Mouse (Mus musculus): ENCODE data around the gene Hcls1. TPM values are rescaled to one million over a fixed set of nuclear protein-coding genes. Genes with fewer than 3 reads are reported as not detected.

Gene Hcls1
- total RNA-seq, 1 experiment from 2014 or later = 537 TPM

DNA sequence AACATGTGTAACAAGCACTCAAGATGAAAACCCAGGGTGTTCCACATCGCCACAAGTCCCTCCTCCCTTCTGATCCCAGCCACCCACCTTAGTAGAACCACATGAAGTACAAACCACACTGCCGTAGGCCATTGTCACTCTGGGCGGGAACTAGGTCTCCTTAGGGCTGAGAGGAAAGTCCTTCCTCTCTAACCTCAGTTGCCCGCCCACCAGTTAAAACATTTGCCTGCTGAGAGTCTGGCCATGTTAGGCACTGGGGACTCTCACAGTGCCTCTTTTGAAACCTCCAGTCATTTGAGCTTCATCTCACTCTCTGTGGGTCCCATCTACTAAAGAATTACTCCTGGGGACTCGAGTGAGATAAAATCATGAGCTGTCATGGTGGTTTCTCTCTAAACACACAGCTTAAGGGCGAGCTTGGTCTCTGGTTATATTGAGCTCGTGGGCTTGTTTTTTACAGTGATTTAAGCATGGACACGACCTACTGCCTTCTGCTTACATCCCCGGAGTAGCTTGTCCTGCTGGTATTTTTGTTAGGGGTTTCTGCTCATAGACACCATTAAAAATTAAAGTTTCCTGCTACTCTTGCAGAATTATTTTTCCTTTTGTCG is 7.2 kb upstream of the Hcls1 start:
- no peak for ATAC-seq (ENCODE audit: extremely low read depth, insufficient number of reproducible peaks, low FRiP score, poor library complexity, severe bottlenecking)

DNA sequence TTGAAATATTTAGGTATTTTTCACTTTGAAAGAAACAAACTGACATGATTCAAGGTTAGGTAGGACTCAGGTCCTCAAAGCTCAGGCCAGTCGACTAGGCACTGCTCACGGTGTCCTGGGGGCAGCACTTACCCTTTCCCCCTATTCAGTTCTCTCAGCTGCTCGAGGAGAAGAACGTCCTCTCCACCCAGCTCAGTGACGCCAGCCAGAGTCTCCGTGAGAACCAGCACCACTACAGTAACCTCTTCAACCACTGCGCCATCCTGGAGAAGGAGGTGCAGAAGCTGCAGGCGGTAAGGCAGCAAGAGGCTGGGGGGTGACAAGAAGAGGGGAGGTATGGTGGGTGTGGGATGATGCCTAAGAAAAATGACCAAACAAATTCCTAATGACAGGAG is 6.7 kb upstream of the Hcls1 start:
- no peak for ATAC-seq (ENCODE audit: extremely low read depth, insufficient number of reproducible peaks, low FRiP score, poor library complexity, severe bottlenecking)

DNA sequence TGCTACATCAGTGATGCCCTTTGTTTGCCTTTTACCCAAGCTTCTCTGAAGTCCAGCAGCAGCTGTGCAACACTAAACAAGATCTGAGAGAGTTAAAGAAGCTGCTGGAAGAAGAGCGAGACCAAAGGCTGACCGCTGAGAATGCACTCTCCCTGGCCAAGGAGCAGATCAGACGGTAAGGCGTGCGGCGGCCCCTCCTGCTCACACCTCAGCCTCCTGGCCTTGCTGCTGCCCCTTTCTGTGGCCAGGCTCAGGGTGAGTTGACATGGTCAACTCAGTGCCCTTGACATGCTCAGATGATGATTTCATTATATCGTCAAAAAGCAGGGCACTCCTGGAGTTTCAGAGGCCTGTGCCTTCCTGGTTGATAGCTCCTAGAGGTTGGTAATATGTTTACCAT is 5.6 kb upstream of the Hcls1 start:
- ATAC-seq (ENCODE audit: extremely low read depth, insufficient number of reproducible peaks, low FRiP score, poor library complexity, severe bottlenecking) = no peak

DNA sequence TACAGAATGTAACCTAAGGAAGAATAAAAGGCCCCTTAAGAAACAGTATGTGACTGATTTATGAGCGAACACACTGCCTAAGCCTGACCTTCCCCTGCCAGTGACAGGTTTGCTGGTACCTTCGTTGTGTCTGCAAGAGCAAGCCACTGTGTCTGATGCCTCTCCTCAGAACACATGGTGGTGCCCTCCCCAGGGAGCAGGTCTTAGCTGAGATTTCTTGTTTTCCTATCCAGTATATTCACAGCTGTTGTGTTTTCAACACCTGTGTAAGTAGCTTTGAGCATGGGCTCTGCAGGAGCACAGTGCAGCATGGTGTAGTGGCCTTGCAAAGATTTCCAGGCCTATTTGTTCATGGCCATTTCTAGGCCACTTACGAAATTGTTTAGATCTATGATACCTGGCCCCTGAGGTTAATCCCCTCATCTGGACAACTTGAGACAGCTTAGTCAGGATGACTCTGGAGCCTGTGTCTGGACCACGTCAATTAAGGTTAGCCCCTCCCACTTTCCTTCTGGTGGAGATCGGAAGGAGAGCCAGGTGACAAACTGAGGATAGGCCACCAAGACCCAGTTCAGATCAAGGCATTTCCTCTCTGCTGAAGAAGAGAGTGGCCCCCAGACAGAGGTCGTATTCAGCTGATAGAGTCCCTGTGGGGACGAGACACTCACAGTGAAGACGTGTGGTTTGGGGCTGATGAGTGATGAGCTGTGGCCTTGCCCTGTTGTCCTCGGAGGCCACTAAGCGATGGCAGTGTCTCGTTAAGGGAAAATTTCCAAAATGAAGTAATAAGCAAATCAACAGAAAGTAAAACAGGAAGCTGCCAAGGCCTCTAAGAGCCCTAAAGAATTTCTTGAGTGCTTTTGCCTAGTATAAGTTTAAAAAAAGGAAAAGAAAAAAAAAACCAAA is 4.3 kb upstream of the Hcls1 start:
- no peak for ATAC-seq (ENCODE audit: extremely low read depth, insufficient number of reproducible peaks, low FRiP score, poor library complexity, severe bottlenecking)

DNA sequence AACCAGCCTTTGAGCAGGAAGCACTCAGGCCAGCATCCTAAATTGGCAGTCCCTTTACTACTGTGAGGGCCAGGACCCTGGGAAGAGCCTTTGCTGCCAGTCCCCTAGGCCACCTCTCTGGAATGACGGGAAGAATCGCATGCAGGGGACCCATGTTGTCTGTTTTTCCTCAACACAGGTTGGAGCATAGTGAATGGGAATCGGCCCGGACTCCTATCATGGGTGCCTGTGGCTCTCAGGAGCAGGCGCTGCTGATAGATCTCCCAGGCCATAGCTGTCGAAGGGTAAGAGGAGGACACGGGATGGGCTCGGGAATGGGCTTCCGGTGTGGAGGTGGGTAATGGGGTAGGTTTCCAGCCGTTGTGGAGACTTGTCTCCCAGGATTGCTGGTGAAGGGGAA is 3.4 kb upstream of the Hcls1 start:
- ATAC-seq (ENCODE audit: extremely low read depth, insufficient number of reproducible peaks, low FRiP score, poor library complexity, severe bottlenecking) = no peak

DNA sequence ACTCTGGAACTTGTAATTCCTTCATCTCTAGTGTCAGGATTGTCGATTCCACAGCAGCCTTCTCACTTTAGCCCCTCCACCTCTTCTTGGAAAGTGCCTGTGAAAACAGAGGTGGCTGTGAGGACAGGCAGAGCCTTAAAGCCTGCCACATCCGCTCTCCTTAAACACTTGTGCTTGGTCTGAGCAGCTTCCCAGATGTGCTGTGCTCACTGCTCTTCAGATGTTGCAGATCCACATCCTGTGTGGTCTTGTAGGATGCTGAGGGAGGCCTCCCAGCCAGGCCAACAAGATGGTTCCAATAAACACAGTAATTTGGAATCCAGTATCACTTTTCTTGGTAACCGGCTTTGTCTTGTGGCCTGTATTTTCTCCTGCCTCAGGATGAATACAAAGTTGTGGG is 2.8 kb upstream of the Hcls1 start:
- no peak for ATAC-seq (ENCODE audit: extremely low read depth, insufficient number of reproducible peaks, low FRiP score, poor library complexity, severe bottlenecking)

DNA sequence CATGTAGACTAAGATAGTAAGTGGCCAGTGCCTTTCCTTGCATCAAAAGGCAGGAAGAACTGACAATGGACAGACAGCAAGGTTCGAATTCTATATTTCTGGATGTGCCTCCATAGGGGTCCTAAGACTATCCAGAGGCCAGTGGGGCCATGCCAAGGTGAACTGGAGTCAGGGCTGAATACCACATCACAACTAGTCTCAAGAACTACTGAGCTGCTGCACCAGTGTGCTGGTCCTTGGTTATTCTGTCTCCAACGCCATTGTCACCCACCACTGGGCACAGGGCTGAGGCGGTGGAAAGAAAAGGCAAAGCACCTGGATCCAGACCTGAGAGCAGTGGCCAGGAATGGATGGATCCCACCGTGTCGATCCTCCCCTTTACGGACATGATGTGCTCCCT is 2.2 kb upstream of the Hcls1 start:
- no peak for ATAC-seq (ENCODE audit: extremely low read depth, insufficient number of reproducible peaks, low FRiP score, poor library complexity, severe bottlenecking)

DNA sequence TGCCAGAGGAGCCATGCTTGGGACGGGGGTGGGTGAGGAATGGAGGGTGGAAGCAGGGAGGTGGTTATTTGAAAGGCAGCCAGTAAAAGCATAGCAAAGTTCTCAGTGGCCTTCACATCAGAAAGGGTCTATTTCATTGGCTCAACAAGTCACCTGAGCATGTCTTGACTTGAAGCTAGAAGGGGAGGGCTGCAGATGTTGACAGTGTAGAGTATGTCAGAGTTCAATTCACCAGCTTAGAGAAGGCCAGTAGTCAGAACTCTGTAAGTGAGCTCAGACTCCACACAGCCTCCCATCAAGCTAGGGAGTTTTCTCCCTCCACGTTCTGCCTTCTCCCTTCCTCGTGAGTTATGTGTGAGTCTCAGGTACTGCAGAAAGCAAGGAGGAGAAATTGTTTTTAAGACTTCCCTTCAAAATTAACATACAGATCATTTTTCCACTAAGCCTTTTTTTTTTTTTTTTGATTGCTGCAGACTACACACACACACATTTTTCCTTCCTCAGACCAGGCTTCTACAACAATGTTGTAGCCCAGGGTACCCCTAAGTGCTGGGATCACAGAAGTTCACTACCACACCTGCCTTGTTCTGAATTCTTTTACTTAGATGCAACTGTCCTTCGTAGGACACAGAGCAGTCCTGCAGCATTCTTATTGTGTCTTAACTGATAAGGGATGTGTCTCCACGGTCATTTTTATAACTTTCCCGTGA is 497 bp upstream of the Hcls1 start:
- ATAC-seq (ENCODE audit: extremely low read depth, insufficient number of reproducible peaks, low FRiP score, poor library complexity, severe bottlenecking) = peak; percentile 59; the same call in 1 of the 2 replicates

DNA sequence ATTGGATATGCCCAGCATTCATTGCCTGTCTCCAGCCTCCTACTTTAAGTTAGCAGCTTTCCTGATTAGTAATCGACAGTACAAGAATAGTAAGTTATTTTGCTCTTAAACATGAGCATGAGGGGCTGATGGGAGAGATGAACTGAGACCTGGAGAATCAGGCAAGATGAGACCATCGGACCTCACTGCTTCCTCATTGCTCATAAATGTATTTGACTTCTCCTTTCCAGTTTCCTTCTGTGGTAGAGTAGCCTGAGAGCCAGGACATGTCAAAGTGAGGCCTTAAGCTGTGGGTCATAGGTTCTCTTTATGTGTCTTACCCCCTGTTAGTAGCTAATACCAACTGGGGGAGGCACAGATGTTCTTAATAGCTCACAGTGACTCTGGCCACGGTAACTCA is 1.0 kb downstream of the Hcls1 start:
- peak; percentile 55; the same call in 1 of the 2 replicates for ATAC-seq (ENCODE audit: extremely low read depth, insufficient number of reproducible peaks, low FRiP score, poor library complexity, severe bottlenecking)

DNA sequence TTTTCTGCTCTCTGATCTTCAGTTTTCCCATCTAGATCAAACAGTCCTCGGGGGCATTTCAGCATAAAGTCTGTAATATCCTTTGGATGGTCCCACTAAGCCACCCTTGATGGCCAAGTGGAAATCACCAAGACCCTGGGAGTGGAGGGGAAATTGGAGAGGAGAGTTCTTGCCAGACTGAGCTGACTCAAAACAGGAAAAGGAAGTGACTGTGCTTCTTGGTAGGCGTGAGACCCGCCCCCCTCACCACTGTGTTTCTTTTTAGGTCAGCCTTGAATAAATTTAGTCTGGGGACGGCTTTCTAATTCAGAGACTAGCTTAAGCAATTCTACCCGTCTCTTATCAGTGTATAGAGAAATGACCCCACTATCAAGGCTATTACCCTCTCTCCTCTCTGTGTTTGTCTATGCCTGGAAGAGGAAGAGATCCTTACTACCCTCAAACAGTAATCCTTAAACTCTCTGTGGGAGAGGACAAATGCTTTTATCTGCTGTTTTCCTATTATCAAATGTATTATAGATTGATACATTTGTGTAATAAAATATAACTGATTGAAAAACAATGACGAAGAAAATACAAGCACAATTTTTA is 6.4 kb downstream of the Hcls1 start:
- ATAC-seq (ENCODE audit: extremely low read depth, insufficient number of reproducible peaks, low FRiP score, poor library complexity, severe bottlenecking) = peak; percentile 87

DNA sequence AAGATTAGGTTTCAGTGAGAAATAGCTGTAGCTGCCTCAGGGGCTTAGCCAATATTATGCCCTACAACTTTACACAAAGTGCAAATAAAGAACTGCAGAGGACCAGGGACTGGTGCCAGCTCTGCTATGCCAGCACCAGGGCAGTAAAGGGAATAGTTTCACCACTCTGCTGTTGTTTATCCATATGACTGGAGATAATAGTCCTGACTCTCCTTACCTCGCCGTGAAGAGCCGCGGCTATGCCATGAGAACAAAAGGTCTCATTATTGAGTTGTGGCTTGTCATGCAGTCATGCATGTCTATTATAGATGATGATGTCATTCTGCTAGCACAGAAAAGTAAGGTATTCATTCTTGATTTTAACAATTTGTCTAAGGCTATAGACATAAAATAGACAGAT is 7.1 kb downstream of the Hcls1 start:
- no peak for ATAC-seq (ENCODE audit: extremely low read depth, insufficient number of reproducible peaks, low FRiP score, poor library complexity, severe bottlenecking)

DNA sequence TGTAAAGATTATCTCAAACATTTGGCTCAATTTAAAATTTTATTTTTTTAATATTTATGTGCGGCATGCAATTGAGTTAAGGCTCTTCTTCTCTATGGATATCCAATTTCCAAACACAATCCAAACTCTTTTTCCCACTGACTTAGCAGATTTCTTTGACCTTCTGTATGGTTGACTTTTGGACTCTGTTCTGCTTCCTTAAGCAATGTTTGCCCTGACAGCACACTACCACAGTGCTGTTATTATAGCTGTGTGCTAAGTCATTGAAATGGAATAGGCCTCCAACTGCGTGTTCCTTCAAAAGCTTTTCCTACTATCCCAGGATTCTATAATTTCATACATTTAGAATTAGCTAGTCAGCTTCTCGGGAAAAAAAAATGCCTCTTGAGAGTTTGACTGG is 8.8 kb downstream of the Hcls1 start:
- no peak for ATAC-seq (ENCODE audit: extremely low read depth, insufficient number of reproducible peaks, low FRiP score, poor library complexity, severe bottlenecking)

DNA sequence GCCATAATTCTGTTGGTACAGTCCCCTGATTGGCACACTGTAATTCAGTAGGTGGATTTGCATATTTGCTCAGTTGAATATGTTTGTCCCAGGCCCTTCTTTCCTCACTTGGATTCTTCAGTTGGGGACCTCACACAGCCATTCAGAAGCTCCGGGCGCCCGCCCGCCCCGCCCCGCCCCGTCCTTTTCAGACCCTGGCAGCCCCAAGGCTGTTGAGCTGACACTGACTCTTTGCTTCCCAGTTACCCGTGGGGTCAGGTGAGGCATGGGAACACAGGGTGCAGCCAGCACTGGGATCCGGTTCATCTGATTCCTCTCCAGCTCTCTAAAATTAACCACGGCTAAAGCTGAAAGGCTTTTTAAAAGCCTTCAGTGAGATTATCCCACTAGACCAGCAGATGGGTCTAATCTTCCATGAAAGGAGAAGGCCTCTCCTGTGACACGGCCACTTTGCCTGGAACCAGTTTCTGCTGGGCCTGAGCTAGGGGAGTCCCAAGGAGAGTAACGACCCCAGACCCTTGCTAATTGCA is 10.2 kb downstream of the Hcls1 start:
- ATAC-seq (ENCODE audit: extremely low read depth, insufficient number of reproducible peaks, low FRiP score, poor library complexity, severe bottlenecking) = no peak

DNA sequence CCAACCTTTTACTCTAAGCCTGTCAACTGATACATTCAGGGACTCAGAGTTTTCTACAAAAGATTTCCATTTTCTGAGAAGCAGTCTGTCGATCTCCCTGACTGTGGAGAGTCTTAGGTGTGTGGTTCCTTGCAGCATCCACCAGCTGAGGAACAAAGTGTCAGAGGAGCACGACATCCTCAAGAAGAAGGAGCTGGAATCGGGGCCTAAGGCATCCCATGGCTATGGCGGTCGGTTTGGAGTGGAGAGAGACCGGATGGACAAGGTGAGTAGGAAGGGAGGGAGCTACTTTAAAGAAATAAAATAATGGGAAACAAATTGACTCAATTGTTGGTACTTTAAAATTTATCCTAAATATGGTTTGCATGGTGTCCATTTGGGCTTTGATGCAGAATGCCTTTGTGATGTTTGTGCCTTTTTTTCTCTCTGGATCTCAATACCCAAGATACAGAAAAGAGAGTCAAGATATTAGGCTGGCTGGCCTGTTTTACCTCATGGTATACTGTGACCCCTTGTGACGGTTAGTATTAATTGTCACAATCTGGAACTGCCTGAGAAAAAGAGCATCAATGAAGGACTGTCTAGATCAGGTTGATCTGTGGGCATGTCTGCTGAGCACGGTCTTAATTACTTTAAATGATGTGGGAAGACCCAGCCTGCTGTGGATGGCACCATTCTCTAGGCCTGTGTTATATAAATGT is 11.8 kb downstream of the Hcls1 start:
- no peak for ATAC-seq (ENCODE audit: extremely low read depth, insufficient number of reproducible peaks, low FRiP score, poor library complexity, severe bottlenecking)

DNA sequence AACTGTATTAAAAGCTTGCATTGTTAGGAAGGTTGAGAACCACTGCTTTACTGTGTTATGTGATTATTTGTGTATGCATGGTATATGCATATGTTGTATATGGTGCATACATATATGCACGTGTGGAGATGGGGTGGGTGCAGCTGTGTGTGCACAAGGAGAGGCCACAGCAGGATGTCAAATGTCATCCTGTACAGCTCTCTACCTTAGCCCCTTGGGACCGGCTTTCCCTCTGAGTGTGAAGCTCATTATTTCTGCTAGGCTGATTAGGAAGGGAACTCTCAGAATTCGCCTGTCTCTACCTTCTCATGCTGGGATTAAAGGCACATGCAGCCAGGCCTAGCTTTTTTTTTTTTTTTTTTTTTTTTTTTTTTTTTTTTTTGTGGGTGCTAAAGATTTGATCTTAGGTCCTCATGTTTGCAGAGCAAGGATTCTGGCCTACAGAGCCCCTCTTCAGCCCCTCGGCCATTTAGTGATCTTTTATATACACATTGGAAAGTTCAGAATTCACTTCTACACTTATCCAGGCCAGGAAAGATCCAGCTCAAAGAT is 12.9 kb downstream of the Hcls1 start:
- no peak for ATAC-seq (ENCODE audit: extremely low read depth, insufficient number of reproducible peaks, low FRiP score, poor library complexity, severe bottlenecking)

DNA sequence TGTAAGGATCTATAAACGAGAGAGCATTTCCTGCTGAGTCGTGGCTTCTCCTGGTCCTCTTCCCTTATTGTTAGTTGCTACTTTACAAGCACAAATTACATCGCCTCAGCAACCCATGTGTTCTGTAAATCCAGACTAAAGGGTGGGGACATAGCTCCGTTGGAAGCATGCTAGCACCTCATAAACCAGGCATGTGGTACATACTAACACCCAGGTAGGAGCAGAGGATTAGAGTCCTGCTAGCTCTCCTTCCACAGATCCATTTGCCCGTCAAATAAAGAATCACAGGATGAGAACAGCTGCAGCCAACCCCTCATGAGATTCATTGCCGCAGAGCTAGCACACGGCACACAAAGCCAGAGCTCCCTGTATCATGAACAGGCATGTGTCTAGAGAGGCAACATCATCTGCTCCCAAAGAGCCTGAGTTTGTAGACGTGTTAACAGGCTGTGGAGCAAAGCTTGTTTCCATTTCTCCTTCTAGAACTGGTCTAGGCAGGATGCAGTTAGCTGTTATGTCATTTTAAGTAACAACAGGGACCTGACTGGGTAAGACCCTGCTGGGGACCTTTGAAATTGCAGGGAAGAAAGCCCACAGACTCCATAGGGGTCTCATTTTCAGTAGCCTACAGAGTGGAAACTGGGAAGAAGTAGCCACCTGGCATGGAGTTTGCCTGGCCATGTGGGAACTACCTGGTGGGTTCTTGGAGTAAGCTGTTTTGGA is 15.0 kb downstream of the Hcls1 start:
- ATAC-seq (ENCODE audit: extremely low read depth, insufficient number of reproducible peaks, low FRiP score, poor library complexity, severe bottlenecking) = no peak

DNA sequence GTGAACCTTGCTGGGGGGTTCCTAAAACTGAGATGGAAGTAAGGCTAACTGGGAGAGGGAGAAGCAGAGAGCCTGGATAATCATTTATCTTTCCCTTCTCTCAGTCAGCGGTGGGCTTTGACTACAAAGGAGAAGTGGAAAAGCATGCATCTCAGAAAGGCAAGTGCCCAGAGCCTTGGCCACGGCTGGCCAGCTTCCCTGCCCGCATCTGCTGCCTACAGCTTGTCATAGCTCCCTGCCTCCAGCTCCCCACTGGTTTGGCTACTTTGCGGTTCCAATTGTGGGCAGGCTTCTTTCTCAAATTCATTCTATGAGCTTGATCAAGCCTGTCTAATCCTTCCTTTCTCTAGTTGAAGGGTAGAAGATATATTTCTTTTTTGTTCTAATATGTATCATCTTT is 16.2 kb downstream of the Hcls1 start:
- no peak for ATAC-seq (ENCODE audit: extremely low read depth, insufficient number of reproducible peaks, low FRiP score, poor library complexity, severe bottlenecking)

DNA sequence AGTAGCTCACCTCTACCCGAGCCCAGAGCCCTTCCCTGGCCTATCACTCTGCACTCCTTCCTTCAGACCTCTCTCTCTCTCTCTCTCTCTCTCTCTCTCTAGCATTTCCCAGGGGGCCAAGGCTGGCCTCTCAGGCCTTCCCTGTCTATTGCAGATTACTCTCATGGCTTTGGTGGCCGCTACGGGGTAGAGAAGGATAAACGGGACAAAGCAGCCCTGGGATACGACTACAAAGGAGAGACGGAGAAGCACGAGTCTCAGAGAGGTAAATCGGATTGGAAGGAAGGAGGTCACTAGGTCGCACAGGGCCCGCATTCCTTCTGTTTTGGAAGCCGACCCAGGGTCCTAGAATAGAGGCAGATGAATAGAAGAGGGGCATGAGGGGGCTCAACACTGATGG is 20.3 kb downstream of the Hcls1 start:
- ATAC-seq (ENCODE audit: extremely low read depth, insufficient number of reproducible peaks, low FRiP score, poor library complexity, severe bottlenecking) = no peak
